ENCODE assay signal across 9 mouse cellular contexts in the genomic region with DNA sequence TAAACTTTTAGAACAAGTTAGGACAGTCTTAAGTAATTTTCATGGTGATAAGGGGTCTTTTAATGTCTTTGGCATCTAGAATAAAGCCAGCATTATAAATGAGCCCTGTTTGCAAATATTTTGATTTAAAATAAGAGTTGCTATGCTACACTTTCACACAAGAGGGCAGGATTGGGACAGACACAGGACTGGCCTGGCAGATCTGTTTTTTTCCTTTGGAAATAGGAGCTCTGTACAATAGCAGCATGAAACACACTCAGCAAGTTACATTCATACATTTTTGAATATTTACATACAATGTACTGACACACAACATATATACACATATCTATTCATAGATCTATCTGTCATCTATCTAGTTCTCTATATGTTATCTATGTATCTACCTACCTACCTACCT. TPM values are rescaled to one million over a fixed set of nuclear protein-coding genes. Genes with fewer than 3 reads are reported as not detected.
A peak's percentile ranks its signal among the peaks of the same experiment; 100 is the strongest.
DNase-seq lines count a peak whose midpoint lies in the region; ATAC-seq and TF ChIP-seq lines count a peak whose summit lies in the region.
"Had no signal": no experiment of that assay in that cellular context is flagged by ENCODE, and none has a peak within 500 bp of the region (broad histone marks: within the 10 kb centered on the region; RNA-seq: fewer than 3 reads in every experiment).

No protein-coding gene starts in this region.

- H3K9ac ChIP-seq in embryonic facial prominence, embryonic 11.5 days (replicated peaks; ENCODE audit: low read length) = no peak overlapping the region
- H3K9ac ChIP-seq in lung, postnatal 0 days (replicated peaks; ENCODE audit: low read depth) = no peak overlapping the region
- no peak overlapping the region for H3K9ac ChIP-seq in forebrain, postnatal 0 days
- H3K9ac ChIP-seq: embryonic facial prominence, embryonic 12.5 days had no signal

- no peak overlapping the region for H3K4me3 ChIP-seq in embryonic facial prominence, embryonic 11.5 days (ENCODE audit: low read depth, low read length)
- H3K4me3 ChIP-seq in embryonic facial prominence, embryonic 10.5 days = no peak overlapping the region
- H3K4me3 ChIP-seq in lung, postnatal 0 days (ENCODE audit: low read depth, low read length) = no peak overlapping the region
- no peak overlapping the region for H3K4me3 ChIP-seq in forebrain, postnatal 0 days (ENCODE audit: low read depth, low read length)
- H3K4me3 ChIP-seq: embryonic facial prominence, embryonic 12.5 days had no signal

- H3K9me3 ChIP-seq in embryonic facial prominence, embryonic 11.5 days (replicated peaks; ENCODE audit: control insufficient read depth, low read length) = no peaks in the 10 kb centered on the region
- H3K9me3 ChIP-seq in embryonic facial prominence, embryonic 10.5 days = no peaks in the 10 kb centered on the region
- no peaks in the 10 kb centered on the region for H3K9me3 ChIP-seq in lung, postnatal 0 days (ENCODE audit: low read length)
- H3K9me3 ChIP-seq in forebrain, postnatal 0 days (ENCODE audit: low read length) = no peaks in the 10 kb centered on the region
- H3K9me3 ChIP-seq: embryonic facial prominence, embryonic 12.5 days had no signal

- peak; percentile 56 for TF ChIP-seq CTCF in lung, postnatal 0 days (IDR thresholded peaks at IDR 0.05)
- peak; percentile 69 for TF ChIP-seq CTCF in forebrain, postnatal 0 days (IDR thresholded peaks at IDR 0.05; ENCODE audit: low read depth)

- no peak for ATAC-seq in embryonic facial prominence, embryonic 11.5 days (replicated peaks; ENCODE audit: insufficient number of reproducible peaks, low FRiP score, low TSS enrichment, low read depth)
- no peak for ATAC-seq in lung, postnatal 0 days
- ATAC-seq in forebrain, postnatal 0 days = no peak

- H3K4me1 ChIP-seq in embryonic facial prominence, embryonic 11.5 days (ENCODE audit: control insufficient read depth, insufficient read depth, low read length) = no peaks in the 10 kb centered on the region
- no peaks in the 10 kb centered on the region for H3K4me1 ChIP-seq in embryonic facial prominence, embryonic 10.5 days
- no peaks in the 10 kb centered on the region for H3K4me1 ChIP-seq in lung, postnatal 0 days (ENCODE audit: insufficient read depth, low read depth, low read length)
- no peaks in the 10 kb centered on the region for H3K4me1 ChIP-seq in forebrain, postnatal 0 days (ENCODE audit: insufficient read depth)
- H3K4me1 ChIP-seq: embryonic facial prominence, embryonic 12.5 days had no signal

- no peak for TF ChIP-seq EP300 in lung, postnatal 0 days (IDR thresholded peaks at IDR 0.05)

- no peak overlapping the region for H3K27ac ChIP-seq in embryonic facial prominence, embryonic 11.5 days (replicated peaks; ENCODE audit: low read depth, low read length)
- H3K27ac ChIP-seq in embryonic facial prominence, embryonic 10.5 days (replicated peaks) = no peak overlapping the region
- no peak overlapping the region for H3K27ac ChIP-seq in lung, postnatal 0 days (ENCODE audit: low read length)
- H3K27ac ChIP-seq in forebrain, postnatal 0 days (ENCODE audit: low read depth, low read length) = no peak overlapping the region
- H3K27ac ChIP-seq: embryonic facial prominence, embryonic 12.5 days had no signal

- DNase-seq in embryonic facial prominence, embryonic 11.5 days (ENCODE audit: low spot score) = peak; percentile 52
- no peak for DNase-seq in embryonic facial prominence, embryonic 10.5 days (ENCODE audit: low spot score)
- peak; percentile 53 for DNase-seq in lung, postnatal 0 days (ENCODE audit: low spot score)
- no peak for DNase-seq in lung, postnatal 36 days
- DNase-seq in forebrain, postnatal 0 days = peak; percentile 35
- DNase-seq in retina, postnatal 1 day = peak; percentile 36
- DNase-seq in c-Kit-positive CD71-positive TER-119-positive erythroid progenitor cells, embryonic 14.5 days (ENCODE audit: low spot score) = no peak
- DNase-seq in adrenal gland, postnatal 25 days = no peak

- no peak overlapping the region for H3K4me2 ChIP-seq in embryonic facial prominence, embryonic 11.5 days (ENCODE audit: low read depth, low read length)
- H3K4me2 ChIP-seq in lung, postnatal 0 days (replicated peaks; ENCODE audit: low read depth, low read length) = no peak overlapping the region
- H3K4me2 ChIP-seq in forebrain, postnatal 0 days (ENCODE audit: low read depth) = no peak overlapping the region
- H3K4me2 ChIP-seq: embryonic facial prominence, embryonic 12.5 days had no signal

- H3K27me3 ChIP-seq in embryonic facial prominence, embryonic 11.5 days (ENCODE audit: control insufficient read depth, insufficient read depth, low read length) = no peaks in the 10 kb centered on the region
- no peaks in the 10 kb centered on the region for H3K27me3 ChIP-seq in embryonic facial prominence, embryonic 10.5 days (replicated peaks; ENCODE audit: low read depth, poor library complexity, severe bottlenecking)
- no peaks in the 10 kb centered on the region for H3K27me3 ChIP-seq in lung, postnatal 0 days (replicated peaks; ENCODE audit: insufficient read depth, low read length)
- H3K27me3 ChIP-seq in forebrain, postnatal 0 days (ENCODE audit: insufficient read depth, low read length) = no peaks in the 10 kb centered on the region
- H3K27me3 ChIP-seq: embryonic facial prominence, embryonic 12.5 days had no signal

- H3K36me3 ChIP-seq in embryonic facial prominence, embryonic 11.5 days (replicated peaks; ENCODE audit: control insufficient read depth, insufficient read depth, low read depth, low read length) = no peaks in the 10 kb centered on the region
- no peaks in the 10 kb centered on the region for H3K36me3 ChIP-seq in embryonic facial prominence, embryonic 10.5 days (replicated peaks)
- H3K36me3 ChIP-seq in lung, postnatal 0 days (ENCODE audit: insufficient read depth, low read length) = no peaks in the 10 kb centered on the region
- H3K36me3 ChIP-seq in forebrain, postnatal 0 days (ENCODE audit: insufficient read depth) = no peaks in the 10 kb centered on the region
- H3K36me3 ChIP-seq: embryonic facial prominence, embryonic 12.5 days had no signal

RNA-seq across cellular contexts. Expression of gene Gnpda2, which starts 8.9 kb away (rescaled TPM):
- polyA plus RNA-seq in embryonic facial prominence, embryonic 11.5 days (2014; fragmentation: Nextera tagmentation; extraction: Ambion mirVana) = 34.5 and 35.8 TPM in 2 replicates
- polyA plus RNA-seq in embryonic facial prominence, embryonic 10.5 days (2016; fragmentation: Nextera tagmentation; extraction: Ambion mirVana) = 22.9 and 26.0 TPM in 2 replicates
- polyA plus RNA-seq in lung, postnatal 0 days (2015; fragmentation: Nextera tagmentation; extraction: Ambion mirVana) = 76.1 and 79.9 TPM in 2 replicates
- total RNA-seq in forebrain, postnatal 0 days (2014; rRNA removed) = 22.4 and 24.3 TPM in 2 replicates
- 37.2 and 40.4 TPM in 2 replicates for polyA plus RNA-seq in forebrain, postnatal 0 days (2015; fragmentation: Nextera tagmentation; extraction: Ambion mirVana)
- total RNA-seq in adrenal gland, postnatal 25 days (2021) = 18.2 and 24.4 TPM in 2 replicates

RNA-seq across cellular contexts. Expression of gene Guf1, which starts 44.3 kb away (rescaled TPM):
- 46.8 and 49.2 TPM in 2 replicates for polyA plus RNA-seq in embryonic facial prominence, embryonic 11.5 days (2014; fragmentation: Nextera tagmentation; extraction: Ambion mirVana)
- 48.4 and 49.5 TPM in 2 replicates for polyA plus RNA-seq in embryonic facial prominence, embryonic 10.5 days (2016; fragmentation: Nextera tagmentation; extraction: Ambion mirVana)
- 16.2 and 18.1 TPM in 2 replicates for polyA plus RNA-seq in lung, postnatal 0 days (2015; fragmentation: Nextera tagmentation; extraction: Ambion mirVana)
- 53.4 and 57.5 TPM in 2 replicates for total RNA-seq in forebrain, postnatal 0 days (2014; rRNA removed)
- 17.0 and 25.7 TPM in 2 replicates for polyA plus RNA-seq in forebrain, postnatal 0 days (2015; fragmentation: Nextera tagmentation; extraction: Ambion mirVana)
- total RNA-seq in adrenal gland, postnatal 25 days (2021) = 22.0 and 27.3 TPM in 2 replicates

RNA-seq across cellular contexts. Expression of gene Yipf7, which starts 58.6 kb away (rescaled TPM):
- polyA plus RNA-seq in embryonic facial prominence, embryonic 11.5 days (2014; fragmentation: Nextera tagmentation; extraction: Ambion mirVana) = not detected in 2 replicates
- polyA plus RNA-seq in embryonic facial prominence, embryonic 10.5 days (2016; fragmentation: Nextera tagmentation; extraction: Ambion mirVana) = not detected in 2 replicates
- 0.51 and 0.56 TPM in 2 replicates for polyA plus RNA-seq in lung, postnatal 0 days (2015; fragmentation: Nextera tagmentation; extraction: Ambion mirVana)
- total RNA-seq in forebrain, postnatal 0 days (2014; rRNA removed) = not detected in 2 replicates
- not detected in 2 replicates for polyA plus RNA-seq in forebrain, postnatal 0 days (2015; fragmentation: Nextera tagmentation; extraction: Ambion mirVana)
- not detected in 2 replicates for total RNA-seq in adrenal gland, postnatal 25 days (2021)

Comparison
In these comparisons a context has a peak if more than half of its experiments do, and no peak if none do; other contexts are left out.
1. DNase-seq: peak in embryonic facial prominence, embryonic 11.5 days (single experiment), lung, postnatal 0 days (single experiment), forebrain, postnatal 0 days (single experiment) and retina, postnatal 1 day (single experiment); none in embryonic facial prominence, embryonic 10.5 days (single experiment), lung, postnatal 36 days (single experiment), c-Kit-positive CD71-positive TER-119-positive erythroid progenitor cells, embryonic 14.5 days (single experiment) and adrenal gland, postnatal 25 days (single experiment).